Mouse (Mus musculus): ENCODE data around the gene Sec31a. TPM values are rescaled to one million over a fixed set of nuclear protein-coding genes. Genes with fewer than 3 reads are reported as not detected.
"Not testable (repeated sequence)": the region's sequence is repeated elsewhere in the genome, so short reads cannot be mapped to it uniquely, and the experiment has no call there.

The Sec31a gene
- total and polyA plus RNA-seq, 2 experiments from 2014 or later, result 85.0 to 227 TPM

GRCm38 (mm10) chr5:100428031-100428733 is 12.1 kb upstream of the Sec31a start:
- ATAC-seq (ENCODE audit: low FRiP score) (no peak), DNase-seq (ENCODE audit: low spot score) (no peak)
- Histone ChIP-seq H3K4me1 (ENCODE audit: insufficient read depth, low read length) (peaks cover 16% of the 10 kb centered on the region), H3K9me3 (ENCODE audit: low read length) (no peaks in the 10 kb centered on the region), H3K9ac (replicated peaks; ENCODE audit: low read length, poor library complexity, severe bottlenecking) (peak overlapping the region; percentile 88), H3K36me3 (ENCODE audit: insufficient read depth, low read length) (peaks cover 9% of the 10 kb centered on the region), H3K4me3 (ENCODE audit: low read depth, low read length) (peak overlapping the region; percentile 61), H3K27ac (ENCODE audit: low read depth, low read length) (no peak overlapping the region), H3K4me2 (ENCODE audit: low read depth, low read length, poor library complexity, severe bottlenecking) (peak overlapping the region; percentile 73), H3K27me3 (ENCODE audit: insufficient read depth, low read length) (no peaks in the 10 kb centered on the region)
- WGBS, result 5% methylated on average over 5 of the region's 5 CpGs
- no peak for TF ChIP-seq CTCF (IDR thresholded peaks at IDR 0.05)

GRCm38 (mm10) chr5:100427276-100427675 is 11.2 kb upstream of the Sec31a start:
- WGBS, result 48% methylated on average over 9 of the region's 9 CpGs
- H3K27me3 ChIP-seq (ENCODE audit: insufficient read depth, low read length), result no peaks in the 10 kb centered on the region
- H3K9me3 ChIP-seq (ENCODE audit: low read length), result no peaks in the 10 kb centered on the region
- peak overlapping the region; percentile 88; the same call in 1 of the 2 replicates for H3K9ac ChIP-seq (replicated peaks; ENCODE audit: low read length, poor library complexity, severe bottlenecking)
- peaks cover 16% of the 10 kb centered on the region for H3K4me1 ChIP-seq (ENCODE audit: insufficient read depth, low read length)
- H3K36me3 ChIP-seq (ENCODE audit: insufficient read depth, low read length), result peaks cover 13% of the 10 kb centered on the region
- H3K4me3 ChIP-seq (ENCODE audit: low read depth, low read length), result peak overlapping the region; percentile 61
- no peak overlapping the region for H3K27ac ChIP-seq (ENCODE audit: low read depth, low read length)
- DNase-seq (ENCODE audit: low spot score), result no peak
- no peak for TF ChIP-seq CTCF (IDR thresholded peaks at IDR 0.05)
- no peak for ATAC-seq (ENCODE audit: low FRiP score)
- peak overlapping the region; percentile 73 for H3K4me2 ChIP-seq (ENCODE audit: low read depth, low read length, poor library complexity, severe bottlenecking)

- ATAC-seq (ENCODE audit: low FRiP score); DNase-seq (ENCODE audit: low spot score); H3K9me3 ChIP-seq (ENCODE audit: low read length); H3K4me2 ChIP-seq (ENCODE audit: low read depth, low read length, poor library complexity, severe bottlenecking); H3K4me3 ChIP-seq (ENCODE audit: low read depth, low read length); H3K27ac ChIP-seq (ENCODE audit: low read depth, low read length); H3K9ac ChIP-seq (replicated peaks; ENCODE audit: low read length, poor library complexity, severe bottlenecking); H3K27me3 ChIP-seq (ENCODE audit: insufficient read depth, low read length): not testable (repeated sequence)
- Histone ChIP-seq H3K36me3 (ENCODE audit: insufficient read depth, low read length) (peaks cover 20% of the 10 kb centered on the region), H3K4me1 (ENCODE audit: insufficient read depth, low read length) (peaks cover 16% of the 10 kb centered on the region)
- 92% methylated on average over 2 of the region's 2 CpGs for WGBS
Observed at GRCm38 (mm10) chr5:100425823-100426222, 9.8 kb upstream of the Sec31a start.

GRCm38 (mm10) chr5:100424252-100424651 is 8.2 kb upstream of the Sec31a start:
- Histone ChIP-seq H3K4me2 (ENCODE audit: low read depth, low read length, poor library complexity, severe bottlenecking) (no peak overlapping the region), H3K4me3 (ENCODE audit: low read depth, low read length) (no peak overlapping the region), H3K27ac (ENCODE audit: low read depth, low read length) (no peak overlapping the region), H3K9me3 (ENCODE audit: low read length) (no peaks in the 10 kb centered on the region), H3K9ac (replicated peaks; ENCODE audit: low read length, poor library complexity, severe bottlenecking) (no peak overlapping the region; the same call in 1 of the 2 replicates), H3K27me3 (ENCODE audit: insufficient read depth, low read length) (no peaks in the 10 kb centered on the region), H3K4me1 (ENCODE audit: insufficient read depth, low read length) (peaks cover 10% of the 10 kb centered on the region), H3K36me3 (ENCODE audit: insufficient read depth, low read length) (peaks cover 27% of the 10 kb centered on the region)
- no peak for TF ChIP-seq CTCF (IDR thresholded peaks at IDR 0.05)
- 90% methylated on average over 3 of the region's 3 CpGs for WGBS
- DNase-seq (ENCODE audit: low spot score) (no peak), ATAC-seq (ENCODE audit: low FRiP score) (no peak)

GRCm38 (mm10) chr5:100423626-100424025 is 7.6 kb upstream of the Sec31a start:
- no peak overlapping the region for H3K4me2 ChIP-seq (ENCODE audit: low read depth, low read length, poor library complexity, severe bottlenecking)
- TF ChIP-seq CTCF (IDR thresholded peaks at IDR 0.05), result no peak
- H3K27me3 ChIP-seq (ENCODE audit: insufficient read depth, low read length), result no peaks in the 10 kb centered on the region
- DNase-seq (ENCODE audit: low spot score) (no peak), ATAC-seq (ENCODE audit: low FRiP score) (no peak)
- no peak overlapping the region for H3K27ac ChIP-seq (ENCODE audit: low read depth, low read length)
- no peak overlapping the region for H3K9ac ChIP-seq (replicated peaks; ENCODE audit: low read length, poor library complexity, severe bottlenecking)
- no peak overlapping the region for H3K4me3 ChIP-seq (ENCODE audit: low read depth, low read length)
- H3K4me1 ChIP-seq (ENCODE audit: insufficient read depth, low read length), result peaks cover 10% of the 10 kb centered on the region
- 73% methylated on average over 7 of the region's 7 CpGs for WGBS
- peaks cover 33% of the 10 kb centered on the region for H3K36me3 ChIP-seq (ENCODE audit: insufficient read depth, low read length)
- H3K9me3 ChIP-seq (ENCODE audit: low read length), result no peaks in the 10 kb centered on the region

- Histone ChIP-seq H3K36me3 (ENCODE audit: insufficient read depth, low read length) (peaks cover 27% of the 10 kb centered on the region), H3K27me3 (ENCODE audit: insufficient read depth, low read length) (no peaks in the 10 kb centered on the region), H3K27ac (ENCODE audit: low read depth, low read length) (no peak overlapping the region), H3K9me3 (ENCODE audit: low read length) (no peaks in the 10 kb centered on the region), H3K4me2 (ENCODE audit: low read depth, low read length, poor library complexity, severe bottlenecking) (no peak overlapping the region), H3K4me1 (ENCODE audit: insufficient read depth, low read length) (peaks cover 7% of the 10 kb centered on the region; the same call in 1 of the 2 replicates), H3K4me3 (ENCODE audit: low read depth, low read length) (no peak overlapping the region), H3K9ac (replicated peaks; ENCODE audit: low read length, poor library complexity, severe bottlenecking) (no peak overlapping the region)
- ATAC-seq (ENCODE audit: low FRiP score), result no peak
- 77% methylated on average over 4 of the region's 4 CpGs for WGBS
- no peak for DNase-seq (ENCODE audit: low spot score)
- no peak for TF ChIP-seq CTCF (IDR thresholded peaks at IDR 0.05)
Observed at GRCm38 (mm10) chr5:100418861-100419260, 2.8 kb upstream of the Sec31a start.

All from midbrain, postnatal 0 days (tissue).